Mouse (Mus musculus): Measurements from ENCODE around the gene Ilk. TPM values are rescaled to one million over a fixed set of nuclear protein-coding genes. Genes with fewer than 3 reads are reported as not detected.

The Ilk gene
- total and polyA plus RNA-seq, 3 experiments, result 48.3 to 76.9 TPM; not detected in 1

DNA sequence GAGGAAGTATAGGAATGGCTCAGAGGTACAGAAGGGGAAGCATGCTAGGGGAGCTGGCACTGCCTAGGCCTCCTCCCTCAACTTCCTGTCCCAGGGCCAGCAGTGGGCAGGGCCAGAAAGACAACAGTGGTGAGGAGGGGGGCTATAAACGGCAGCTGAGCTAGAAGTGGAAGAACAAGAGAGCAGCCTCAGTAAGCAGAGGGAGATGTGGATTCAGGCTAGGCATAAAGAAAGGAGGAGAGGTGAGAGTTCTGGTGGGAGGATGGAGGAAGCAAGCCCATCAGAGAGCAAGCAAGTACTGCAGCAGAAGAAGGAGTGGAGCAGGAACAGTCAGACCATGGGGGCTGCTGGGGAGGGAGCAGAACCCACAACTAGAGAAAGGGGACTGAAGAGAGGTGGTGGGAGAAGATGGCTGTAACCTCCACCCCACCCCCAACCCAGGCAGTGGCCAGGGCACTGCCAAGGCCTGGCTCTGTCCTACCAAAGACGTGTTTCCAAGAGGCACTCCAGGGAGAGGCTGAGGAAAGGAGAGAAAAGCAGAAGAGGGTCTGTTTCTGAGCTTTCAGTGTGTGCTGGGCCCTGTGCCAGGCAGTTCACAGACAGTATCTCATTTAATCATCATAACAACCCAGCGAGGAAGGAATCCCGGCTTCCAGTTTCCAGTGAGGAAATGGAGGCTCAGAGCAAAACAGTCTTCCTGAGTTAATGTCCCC lies 42.3 kb downstream of the Ilk start:
- TF ChIP-seq ELF1 (IDR thresholded peaks at IDR 0.05; ENCODE audit: low read depth, low read length) (0 out of 2 replicates have a peak, but pooled peaks have one; percentile 13), MEF2A (IDR thresholded peaks at IDR 0.05; ENCODE audit: extremely low read depth, insufficient replicate concordance, low read depth, low read length, poor library complexity, severe bottlenecking) (no peak), ZC3H11A (IDR thresholded peaks at IDR 0.05; ENCODE audit: low read depth, low read length) (no peak), MAFK (IDR thresholded peaks at IDR 0.05; ENCODE audit: borderline replicate concordance, low read depth, low read length) (no peak), KAT2A (conservative IDR thresholded peaks at IDR 0.05; ENCODE audit: low read depth, low read length) (no peak), SIN3A (IDR thresholded peaks at IDR 0.05; ENCODE audit: low read length) (peak; percentile 51; the same call in 1 of the 2 replicates), POLR2AphosphoS2 (IDR thresholded peaks at IDR 0.05; ENCODE audit: low read length) (no peak), GATA1 (IDR thresholded peaks at IDR 0.05; ENCODE audit: low read depth, low read length) (0 out of 2 replicates have a peak, but pooled peaks have one; percentile 10), NELFE (IDR thresholded peaks at IDR 0.05; ENCODE audit: low read depth, low read length) (0 out of 2 replicates have a peak, but pooled peaks have one; percentile 20), POLR2A (IDR thresholded peaks at IDR 0.05; ENCODE audit: control insufficient read depth in 1 of 2, insufficient read depth in 1 of 2, low read depth in 1 of 2, low read length in 2 of 2, poor library complexity in 1 of 2) (no peak)
- no peaks in the 10 kb centered on the region for H3K79me2 ChIP-seq (ENCODE audit: control insufficient read depth, insufficient read depth, low read length, poor library complexity)
- no peaks in the 10 kb centered on the region for H3K9me3 ChIP-seq (replicated peaks; ENCODE audit: insufficient read depth, low read length)
- H3K36me3 ChIP-seq (ENCODE audit: control insufficient read depth in 1 of 2, insufficient read depth in 2 of 2, low read length in 2 of 2), result peaks cover 0 to 2% of the 10 kb centered on the region in 2 experiments; a peak in 1 of 4 replicates
- peaks cover 0 to 14% of the 10 kb centered on the region in 2 experiments; a peak in 2 of 4 replicates for H3K4me1 ChIP-seq (ENCODE audit: control insufficient read depth in 1 of 2, insufficient read depth in 2 of 2, low read length in 2 of 2)
- no peak overlapping the region for H3K27ac ChIP-seq (ENCODE audit: control insufficient read depth, low read depth, low read length)
- peak overlapping the region; percentile 36 for H3K9ac ChIP-seq (ENCODE audit: control insufficient read depth, low read depth, low read length, poor library complexity, severe bottlenecking)
- peak; percentile 73 for DNase-seq (ENCODE audit: low read depth, low spot score)
- peak overlapping the region; percentile 21 to 33; a peak in 3 of 4 replicates for H3K4me3 ChIP-seq (ENCODE audit: control insufficient read depth in 1 of 2, insufficient read depth in 1 of 2, low read depth in 2 of 2, low read length in 2 of 2)
- H3K27me3 ChIP-seq (ENCODE audit: control insufficient read depth in 1 of 2, insufficient read depth in 2 of 2, low read length in 2 of 2), result peaks cover 0 to 2% of the 10 kb centered on the region in 2 experiments; a peak in 1 of 4 replicates

DNA sequence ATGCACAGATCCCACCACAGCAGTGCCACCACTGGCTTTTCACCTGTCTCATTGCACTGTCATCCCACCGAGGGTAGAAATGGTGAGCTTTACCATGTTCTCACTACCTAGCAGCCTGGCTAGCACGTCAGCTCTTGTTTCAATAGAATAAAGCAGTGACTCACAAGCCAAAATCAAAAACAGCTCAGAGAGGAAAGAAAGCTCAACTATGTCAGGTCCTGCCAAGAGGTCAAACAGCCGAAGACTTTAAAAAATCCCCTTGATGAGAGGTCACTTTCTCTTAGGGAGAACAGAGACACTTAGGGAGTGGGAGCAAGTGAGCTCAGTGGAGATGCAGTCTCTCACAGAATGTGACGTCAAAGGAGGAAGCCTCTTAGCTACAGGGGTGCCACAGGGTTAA lies 47.5 kb downstream of the Ilk start:
- Histone ChIP-seq H3K79me2 (ENCODE audit: control insufficient read depth, insufficient read depth, low read length, poor library complexity) (no peaks in the 10 kb centered on the region), H3K27ac (ENCODE audit: control insufficient read depth, low read depth, low read length) (no peak overlapping the region), H3K9ac (ENCODE audit: control insufficient read depth, low read depth, low read length, poor library complexity, severe bottlenecking) (no peak overlapping the region), H3K36me3 (ENCODE audit: control insufficient read depth in 1 of 2, insufficient read depth in 2 of 2, low read length in 2 of 2) (no peaks in the 10 kb centered on the region), H3K4me1 (ENCODE audit: control insufficient read depth in 1 of 2, insufficient read depth in 2 of 2, low read length in 2 of 2) (peaks cover 0 to 5% of the 10 kb centered on the region in 2 experiments; a peak in 1 of 4 replicates), H3K27me3 (ENCODE audit: control insufficient read depth in 1 of 2, insufficient read depth in 2 of 2, low read length in 2 of 2) (peaks cover 1 to 2% of the 10 kb centered on the region in 2 experiments; a peak in 3 of 4 replicates), H3K9me3 (replicated peaks; ENCODE audit: insufficient read depth, low read length) (no peaks in the 10 kb centered on the region), H3K4me3 (ENCODE audit: control insufficient read depth in 1 of 2, insufficient read depth in 1 of 2, low read depth in 2 of 2, low read length in 2 of 2) (no peak overlapping the region)
- no peak for TF ChIP-seq ETS1 (IDR thresholded peaks at IDR 0.05; ENCODE audit: low read depth, low read length)
- TF ChIP-seq MAZ (IDR thresholded peaks at IDR 0.05; ENCODE audit: low read depth, low read length), result no peak
- TF ChIP-seq NRF1 (IDR thresholded peaks at IDR 0.05; ENCODE audit: insufficient read depth, low read depth, low read length, poor library complexity, severe bottlenecking), result no peak
- no peak for TF ChIP-seq ZKSCAN1 (IDR thresholded peaks at IDR 0.05; ENCODE audit: low read depth, low read length)
- no peak for TF ChIP-seq USF1 (IDR thresholded peaks at IDR 0.05; ENCODE audit: low read depth, low read length)
- no peak for TF ChIP-seq RAD21 (IDR thresholded peaks at IDR 0.05; ENCODE audit: low read depth, low read length)
- TF ChIP-seq MYC (IDR thresholded peaks at IDR 0.05; ENCODE audit: low read depth, low read length), result no peak
- DNase-seq (ENCODE audit: low read depth, low spot score), result no peak

Measured in MEL (cell line).